Mouse (Mus musculus): ENCODE results near the gene Swap70. TPM values are rescaled to one million over a fixed set of nuclear protein-coding genes. Genes with fewer than 3 reads are reported as not detected.

The Swap70 gene
- total and polyA plus RNA-seq, 3 experiments = 7.7 to 12.7 (median 12.1) TPM

DNA sequence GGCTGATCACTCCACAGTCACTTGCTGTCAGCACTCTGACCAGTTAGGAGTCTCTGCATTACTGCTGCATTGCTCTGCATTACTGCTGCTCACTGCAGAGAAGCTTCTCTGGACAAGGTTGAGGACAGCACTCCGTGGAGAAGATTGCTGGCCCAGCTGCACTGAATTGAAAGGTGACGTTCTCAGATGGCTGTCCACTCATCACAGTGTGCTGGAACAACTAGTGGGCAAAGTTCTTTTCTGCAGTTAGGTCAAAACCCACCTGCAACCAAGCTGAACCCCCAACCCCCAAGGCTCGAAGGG lies 64.3 kb downstream of the Swap70 start:
- Histone ChIP-seq H3K36me3 (ENCODE audit: control insufficient read depth, insufficient read depth, low read length) (no peaks in the 10 kb centered on the region), H3K9ac (ENCODE audit: low read depth, low read length) (no peak overlapping the region), H3K4me3 (no peak overlapping the region), H3K79me2 (replicated peaks; ENCODE audit: control insufficient read depth, insufficient read depth, low read length) (no peaks in the 10 kb centered on the region), H3K4me1 (ENCODE audit: control insufficient read depth, insufficient read depth, low read length) (peaks cover 10% of the 10 kb centered on the region), H3K27me3 (ENCODE audit: control insufficient read depth, insufficient read depth, low read length) (no peaks in the 10 kb centered on the region), H3K27ac (no peak overlapping the region)
- no peak for TF ChIP-seq POLR2A (IDR thresholded peaks at IDR 0.05; ENCODE audit: insufficient read depth, low read depth, low read length)
- TF ChIP-seq EP300 (IDR thresholded peaks at IDR 0.05; ENCODE audit: insufficient read depth, low read depth, low read length) = no peak
- TF ChIP-seq CTCF (IDR thresholded peaks at IDR 0.05) = no peak
- 83% methylated on average over 3 of the region's 3 CpGs for WGBS
- intact Hi-C loops (cut with DNase I) = loop anchor here (2.0 to 5.0 kb wide), 3 partner anchors 263 to 517 kb away; no protein-coding TSS in a partner anchor
- DNase-seq = no peak

- DNase-seq = no peak
- intact Hi-C loops (cut with DNase I) = loop anchor here (2.0 to 5.0 kb wide), 3 partner anchors 263 to 516 kb away; no protein-coding TSS in a partner anchor
- no peaks in the 10 kb centered on the region for H3K27me3 ChIP-seq (ENCODE audit: control insufficient read depth, insufficient read depth, low read length)
- H3K36me3 ChIP-seq (ENCODE audit: control insufficient read depth, insufficient read depth, low read length) = no peaks in the 10 kb centered on the region
- WGBS = 74% methylated on average over 8 of the region's 8 CpGs
- no peak overlapping the region for H3K27ac ChIP-seq
- no peak overlapping the region for H3K4me3 ChIP-seq
- peaks cover 10% of the 10 kb centered on the region for H3K4me1 ChIP-seq (ENCODE audit: control insufficient read depth, insufficient read depth, low read length)
- no peak for TF ChIP-seq POLR2A (IDR thresholded peaks at IDR 0.05; ENCODE audit: insufficient read depth, low read depth, low read length)
- no peak for TF ChIP-seq CTCF (IDR thresholded peaks at IDR 0.05)
- TF ChIP-seq EP300 (IDR thresholded peaks at IDR 0.05; ENCODE audit: insufficient read depth, low read depth, low read length) = no peak
- H3K9ac ChIP-seq (ENCODE audit: low read depth, low read length) = no peak overlapping the region
- H3K79me2 ChIP-seq (replicated peaks; ENCODE audit: control insufficient read depth, insufficient read depth, low read length) = no peaks in the 10 kb centered on the region
These were observed 64.8 kb downstream of the Swap70 start for GRCm38 (mm10) chr7:110286198-110286732.

GRCm38 (mm10) chr7:110286838-110287475 lies 65.4 kb downstream of the Swap70 start:
- Histone ChIP-seq H3K4me3 (no peak overlapping the region), H3K79me2 (replicated peaks; ENCODE audit: control insufficient read depth, insufficient read depth, low read length) (no peaks in the 10 kb centered on the region), H3K27me3 (ENCODE audit: control insufficient read depth, insufficient read depth, low read length) (no peaks in the 10 kb centered on the region), H3K27ac (peak overlapping the region; percentile 77), H3K4me1 (ENCODE audit: control insufficient read depth, insufficient read depth, low read length) (peaks cover 10% of the 10 kb centered on the region), H3K36me3 (ENCODE audit: control insufficient read depth, insufficient read depth, low read length) (no peaks in the 10 kb centered on the region), H3K9ac (ENCODE audit: low read depth, low read length) (no peak overlapping the region)
- TF ChIP-seq POLR2A (IDR thresholded peaks at IDR 0.05; ENCODE audit: insufficient read depth, low read depth, low read length) (no peak), CTCF (IDR thresholded peaks at IDR 0.05) (no peak; the same call in 1 of the 2 replicates), EP300 (IDR thresholded peaks at IDR 0.05; ENCODE audit: insufficient read depth, low read depth, low read length) (peak; percentile 85)
- DNase-seq = peak; percentile 83 to 89
- intact Hi-C loops (cut with DNase I) = loop anchor here (1.0 to 5.0 kb wide), 5 partner anchors 145 to 515 kb away; no protein-coding TSS in a partner anchor
- 11% methylated on average over 12 of the region's 12 CpGs for WGBS

GRCm38 (mm10) chr7:110287476-110288071 lies 66.1 kb downstream of the Swap70 start:
- TF ChIP-seq EP300 (IDR thresholded peaks at IDR 0.05; ENCODE audit: insufficient read depth, low read depth, low read length) (no peak), POLR2A (IDR thresholded peaks at IDR 0.05; ENCODE audit: insufficient read depth, low read depth, low read length) (no peak), CTCF (IDR thresholded peaks at IDR 0.05) (no peak)
- no peaks in the 10 kb centered on the region for H3K36me3 ChIP-seq (ENCODE audit: control insufficient read depth, insufficient read depth, low read length)
- intact Hi-C loops (cut with DNase I) = loop anchor here (1.0 to 5.0 kb wide), 6 partner anchors 145 to 515 kb away; no protein-coding TSS in a partner anchor
- H3K27ac ChIP-seq = peak overlapping the region; percentile 77
- no peak overlapping the region for H3K4me3 ChIP-seq
- 55% methylated on average over 8 of the region's 8 CpGs for WGBS
- DNase-seq = peak; percentile 57 to 66
- H3K27me3 ChIP-seq (ENCODE audit: control insufficient read depth, insufficient read depth, low read length) = no peaks in the 10 kb centered on the region
- H3K79me2 ChIP-seq (replicated peaks; ENCODE audit: control insufficient read depth, insufficient read depth, low read length) = no peaks in the 10 kb centered on the region
- peaks cover 10% of the 10 kb centered on the region for H3K4me1 ChIP-seq (ENCODE audit: control insufficient read depth, insufficient read depth, low read length)
- no peak overlapping the region for H3K9ac ChIP-seq (ENCODE audit: low read depth, low read length)

DNA sequence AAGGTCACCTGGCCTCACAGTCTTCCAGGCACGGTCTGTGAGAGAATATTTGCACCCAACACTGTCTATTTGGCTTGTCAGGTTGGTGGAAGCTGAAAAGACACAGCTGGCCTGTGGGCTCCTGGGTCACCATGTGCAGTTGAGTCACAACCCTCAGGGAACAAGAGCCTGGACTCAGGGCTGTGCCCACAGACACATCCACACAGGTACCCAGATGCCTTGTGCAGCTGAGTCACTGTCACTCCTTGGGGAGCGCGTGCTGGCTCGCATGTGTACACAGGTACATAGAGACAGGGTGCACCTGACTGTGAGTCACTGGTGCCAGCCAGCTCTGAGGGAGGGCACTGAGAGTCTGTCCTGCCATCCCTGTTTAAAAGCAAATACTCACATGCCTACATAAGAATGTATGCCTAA lies 66.7 kb downstream of the Swap70 start:
- intact Hi-C loops (cut with DNase I) = loop anchor here (1.0 to 5.0 kb wide), 3 partner anchors 342 to 514 kb away; no protein-coding TSS in a partner anchor
- peaks cover 10% of the 10 kb centered on the region for H3K4me1 ChIP-seq (ENCODE audit: control insufficient read depth, insufficient read depth, low read length)
- TF ChIP-seq POLR2A (IDR thresholded peaks at IDR 0.05; ENCODE audit: insufficient read depth, low read depth, low read length) = no peak
- no peak for TF ChIP-seq EP300 (IDR thresholded peaks at IDR 0.05; ENCODE audit: insufficient read depth, low read depth, low read length)
- H3K79me2 ChIP-seq (replicated peaks; ENCODE audit: control insufficient read depth, insufficient read depth, low read length) = no peaks in the 10 kb centered on the region
- WGBS = 77% methylated on average over 4 of the region's 4 CpGs
- H3K36me3 ChIP-seq (ENCODE audit: control insufficient read depth, insufficient read depth, low read length) = no peaks in the 10 kb centered on the region
- no peak overlapping the region for H3K4me3 ChIP-seq
- no peaks in the 10 kb centered on the region for H3K27me3 ChIP-seq (ENCODE audit: control insufficient read depth, insufficient read depth, low read length)
- DNase-seq = peak; percentile 49 to 60
- H3K9ac ChIP-seq (ENCODE audit: low read depth, low read length) = no peak overlapping the region
- peak overlapping the region; percentile 77 for H3K27ac ChIP-seq

All from heart, adult 2 months (tissue).